Mouse (Mus musculus) cerebellum, postnatal 14 days (tissue): ENCODE measurements around the gene Rcan2.

Experiments used
- DNase-seq, 2 experiments: peaks; one replicate each; pipeline ENCODE4 v3.0.0; 2021; ENCODE audit warnings: mixed read lengths in 2 of 2

Gene Rcan2

GRCm38 (mm10) chr17:43801077-43801476 is at the start of gene Rcan2:
TSS of gene Rcan2 (plus strand) at chr17:43801351.
- DNase-seq: peak; percentile 75 to 82

- DNase-seq: no peak
Measured at GRCm38 (mm10) chr17:43752811-43753210, 48.3 kb upstream of the Rcan2 start.

GRCm38 (mm10) chr17:43754687-43755086 is 46.5 kb upstream of the Rcan2 start:
- DNase-seq: no peak

- DNase-seq: no peak
Measured at GRCm38 (mm10) chr17:43758607-43759259, 42.4 kb upstream of the Rcan2 start.

- no peak for DNase-seq
Measured at GRCm38 (mm10) chr17:43784531-43784930, 16.6 kb upstream of the Rcan2 start.

GRCm38 (mm10) chr17:43788222-43788621 is 12.9 kb upstream of the Rcan2 start:
- no peak for DNase-seq

GRCm38 (mm10) chr17:43789376-43789775 is 11.8 kb upstream of the Rcan2 start:
- DNase-seq: no peak

- no peak for DNase-seq
Measured at GRCm38 (mm10) chr17:43791751-43792150, 9.4 kb upstream of the Rcan2 start.

GRCm38 (mm10) chr17:43794731-43795280 is 6.3 kb upstream of the Rcan2 start:
- DNase-seq: no peak

- DNase-seq: peak; percentile 63 to 68
Measured at GRCm38 (mm10) chr17:43801595-43802373, 633 bp downstream of the Rcan2 start.

GRCm38 (mm10) chr17:43802414-43802813 is 1.3 kb downstream of the Rcan2 start:
- DNase-seq: no peak

- no peak for DNase-seq
Measured at GRCm38 (mm10) chr17:43803111-43803510, 2.0 kb downstream of the Rcan2 start.

- DNase-seq: peak; percentile 34 to 60
Measured at GRCm38 (mm10) chr17:43803764-43804163, 2.6 kb downstream of the Rcan2 start.

- no peak for DNase-seq
Measured at GRCm38 (mm10) chr17:43806841-43807240, 5.7 kb downstream of the Rcan2 start.

GRCm38 (mm10) chr17:43811453-43811852 is 10.3 kb downstream of the Rcan2 start:
- DNase-seq: no peak

GRCm38 (mm10) chr17:43815376-43815775 is 14.2 kb downstream of the Rcan2 start:
- DNase-seq: no peak

GRCm38 (mm10) chr17:43816480-43816879 is 15.3 kb downstream of the Rcan2 start:
- DNase-seq: no peak

- DNase-seq: no peak
Measured at GRCm38 (mm10) chr17:43817171-43817570, 16.0 kb downstream of the Rcan2 start.

- DNase-seq: peak; percentile 18 to 19
Measured at GRCm38 (mm10) chr17:43818390-43818789, 17.2 kb downstream of the Rcan2 start.

GRCm38 (mm10) chr17:43820904-43821303 is 19.8 kb downstream of the Rcan2 start:
- DNase-seq: peak; percentile 77 to 87

GRCm38 (mm10) chr17:43822207-43822606 is 21.1 kb downstream of the Rcan2 start:
- no peak for DNase-seq

- DNase-seq: no peak
Measured at GRCm38 (mm10) chr17:43822630-43823029, 21.5 kb downstream of the Rcan2 start.

- DNase-seq: no peak
Measured at GRCm38 (mm10) chr17:43824781-43825410, 23.7 kb downstream of the Rcan2 start.
